Mouse (Mus musculus) testis, postnatal 10 days (tissue): ENCODE measurements around the gene Hagh.
A peak's percentile ranks its signal among the peaks of the same experiment; 100 is the strongest.

ENCODE experiments used
- DNase-seq: peaks from one replicate; pipeline ENCODE4 v3.0.0; 2021; ENCODE audit warnings: low spot score

The Hagh gene

GRCm38 (mm10) chr17:24839842-24840241, at the start of gene Hagh:
Gene Hagh (plus strand): TSS chr17:24840143.
- no peak for DNase-seq

- no peak for DNase-seq
Observed at GRCm38 (mm10) chr17:24792190-24792589, 47.8 kb upstream of the Hagh start.

DNA sequence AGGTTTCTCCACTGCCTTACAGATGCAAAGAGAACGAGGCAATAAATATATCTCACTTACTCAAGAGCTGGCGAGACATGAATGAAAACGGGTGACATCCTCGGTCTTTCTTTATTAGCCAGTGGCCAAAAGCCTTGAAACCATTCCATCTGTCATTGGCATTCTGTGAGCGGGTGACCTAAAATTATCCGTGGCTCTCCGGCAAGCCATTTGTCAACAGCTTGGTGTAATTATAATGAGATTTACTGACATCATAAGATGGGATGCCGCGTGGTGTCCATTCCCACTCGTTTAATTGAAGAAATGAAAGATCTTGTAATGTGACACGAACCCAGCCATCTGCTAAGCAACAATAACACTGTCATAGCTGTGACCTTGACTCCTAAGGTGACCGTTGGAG, 45.2 kb upstream of the Hagh start:
- DNase-seq, result no peak

DNA sequence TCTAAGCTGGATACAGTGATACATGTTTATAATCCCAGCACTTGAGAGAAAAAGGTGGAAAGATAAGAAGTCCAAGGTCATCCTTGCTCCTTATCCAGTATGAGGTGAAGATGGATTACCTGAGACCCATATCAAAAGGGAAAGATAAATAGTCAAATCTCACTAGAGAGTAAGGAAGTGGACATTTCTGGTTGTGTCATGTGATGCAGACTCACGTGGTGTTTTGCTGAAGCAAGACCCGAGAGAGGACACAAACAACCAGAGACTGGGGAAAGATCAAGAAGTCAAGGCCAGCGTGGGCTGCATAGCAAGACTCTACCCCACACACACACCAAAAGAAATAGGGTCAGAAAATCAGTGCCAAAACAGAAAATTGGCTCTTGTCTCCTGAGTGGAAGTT, 43.0 kb upstream of the Hagh start:
- no peak for DNase-seq

GRCm38 (mm10) chr17:24798229-24798628, 41.7 kb upstream of the Hagh start:
- DNase-seq, result no peak

GRCm38 (mm10) chr17:24799476-24799875, 40.5 kb upstream of the Hagh start:
- DNase-seq, result no peak

DNA sequence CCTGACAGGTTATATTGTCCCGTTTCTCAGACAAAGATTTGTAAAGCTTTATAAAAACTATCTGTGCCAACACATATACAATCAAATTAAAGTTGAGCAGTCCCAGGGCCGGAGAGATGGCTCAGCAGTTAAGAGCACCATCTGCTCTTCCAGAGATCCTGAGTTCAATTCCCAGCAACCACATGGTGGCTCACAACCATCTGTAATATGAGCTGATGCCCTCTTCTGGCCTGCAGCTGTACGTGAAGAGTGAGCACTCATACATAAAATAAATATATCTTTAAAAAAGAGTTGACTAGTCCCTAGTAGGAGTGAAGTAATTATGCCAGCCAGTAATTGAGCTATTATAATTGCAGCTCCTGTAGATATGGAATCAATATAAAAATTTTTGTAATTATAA, 39.4 kb upstream of the Hagh start:
- DNase-seq, result no peak

DNA sequence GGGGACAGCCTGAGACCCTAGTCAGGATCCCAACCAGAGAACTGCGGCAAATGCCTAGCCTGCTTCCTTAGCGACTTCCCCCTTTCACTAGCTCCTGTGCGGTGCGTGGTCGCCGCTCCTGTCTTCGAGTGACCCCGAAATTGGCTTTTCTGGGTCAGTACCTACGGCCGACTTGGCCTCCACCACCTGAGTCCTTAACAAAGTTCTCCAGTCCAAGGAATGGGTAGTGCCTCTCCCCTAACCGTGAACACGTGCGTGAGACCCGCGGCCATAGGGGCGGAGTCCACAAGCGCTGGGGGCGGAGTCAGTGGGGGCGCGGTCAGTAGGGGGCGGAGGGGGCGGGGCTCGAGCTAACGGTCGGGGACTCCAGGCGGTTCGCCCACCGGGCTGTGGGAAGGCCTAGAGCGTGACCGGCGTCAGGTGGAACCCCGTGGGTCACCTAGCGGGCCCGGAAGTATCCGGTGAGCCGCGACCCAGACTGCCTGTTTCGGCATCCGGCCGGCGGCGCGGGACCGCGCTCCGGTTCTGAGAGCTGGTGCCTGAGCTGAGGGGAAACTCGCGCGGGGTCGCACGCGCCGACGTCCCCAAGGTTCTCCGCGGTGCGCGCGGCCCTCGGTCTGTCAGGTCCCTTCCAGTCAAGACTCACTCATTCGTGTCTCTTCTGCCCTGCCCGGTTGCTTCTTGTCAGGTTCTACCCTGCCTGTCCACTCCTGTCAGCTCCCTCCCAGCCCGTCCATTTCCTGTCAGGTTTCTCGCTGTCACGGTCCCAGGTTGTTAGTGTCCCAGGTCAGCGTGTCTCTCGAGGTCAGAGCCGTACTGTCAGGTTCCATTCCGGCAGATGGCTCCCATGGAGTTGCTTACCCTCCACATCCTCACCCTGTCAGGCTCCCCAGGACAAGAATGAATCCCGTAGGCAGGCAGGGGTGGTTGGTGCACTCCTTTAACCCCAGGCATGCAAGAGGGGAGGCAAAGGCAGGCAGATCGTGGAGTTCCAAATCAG, 35.7 kb upstream of the Hagh start, which contains the start of gene Meiob:
Meiob (plus strand) TSS at position 338 of the 1,000 bp plus-strand sequence.
- peak; percentile 91 for DNase-seq

GRCm38 (mm10) chr17:24811211-24811610, 28.7 kb upstream of the Hagh start:
- DNase-seq, result no peak

- no peak for DNase-seq
Observed at GRCm38 (mm10) chr17:24812215-24812614, 27.7 kb upstream of the Hagh start.

DNA sequence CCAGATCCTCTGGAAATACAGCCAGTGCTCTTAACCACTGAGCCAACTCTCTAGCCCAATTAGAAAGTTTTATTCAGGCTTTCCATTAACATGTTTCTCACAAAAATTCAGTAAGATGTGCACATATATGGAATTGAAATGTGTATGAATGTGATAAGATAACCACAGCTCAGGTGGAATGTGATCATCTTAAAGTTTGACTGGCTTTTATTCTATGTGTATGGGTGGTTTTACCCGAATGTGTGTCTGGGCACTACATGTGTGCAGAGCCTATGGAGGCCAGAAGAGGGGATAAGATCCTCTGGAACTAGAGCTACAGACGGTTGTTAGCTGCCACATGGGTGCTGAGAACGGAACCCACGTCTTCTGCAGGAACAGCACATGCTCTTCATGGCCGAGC, 24.7 kb upstream of the Hagh start:
- DNase-seq, result no peak

DNA sequence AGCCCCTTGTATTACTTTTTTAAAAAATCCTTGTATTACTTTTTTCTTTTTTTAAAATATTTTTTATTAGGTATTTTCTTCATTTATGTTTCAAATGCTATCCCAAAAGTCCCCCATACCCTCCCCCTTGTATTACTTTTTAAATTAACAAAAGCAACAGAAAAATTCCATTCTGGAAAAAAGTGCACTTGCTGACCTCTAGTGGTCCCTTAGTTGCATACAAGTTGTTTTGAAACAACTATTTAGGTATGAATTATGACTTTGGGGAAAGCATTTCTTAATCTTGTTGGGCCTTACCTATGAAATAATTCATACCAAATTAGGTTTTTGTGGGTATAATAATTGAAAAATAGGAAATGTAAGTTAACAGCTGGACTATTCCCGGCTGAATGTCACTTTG, 22.4 kb upstream of the Hagh start:
- no peak for DNase-seq

DNA sequence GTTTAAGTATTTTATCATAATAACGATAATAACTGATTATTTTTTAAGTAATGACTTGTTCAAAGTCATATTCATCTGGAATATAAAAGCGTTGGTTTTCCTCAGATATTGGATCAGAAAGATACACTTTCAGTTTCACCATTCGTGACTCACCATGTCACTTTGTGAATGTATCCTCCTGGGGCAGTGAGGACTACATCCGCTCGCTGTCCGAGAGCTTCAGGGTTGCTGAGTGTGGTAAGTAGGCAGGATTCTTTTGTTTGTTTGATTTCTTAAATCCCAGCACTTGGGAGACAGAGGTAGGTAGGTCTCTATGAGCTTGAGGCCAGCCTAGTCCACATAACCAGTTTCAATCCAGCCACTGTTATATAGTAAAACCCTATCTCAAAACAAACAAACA, 21.8 kb upstream of the Hagh start:
- no peak for DNase-seq

GRCm38 (mm10) chr17:24819469-24819868, 20.5 kb upstream of the Hagh start:
- no peak for DNase-seq

DNA sequence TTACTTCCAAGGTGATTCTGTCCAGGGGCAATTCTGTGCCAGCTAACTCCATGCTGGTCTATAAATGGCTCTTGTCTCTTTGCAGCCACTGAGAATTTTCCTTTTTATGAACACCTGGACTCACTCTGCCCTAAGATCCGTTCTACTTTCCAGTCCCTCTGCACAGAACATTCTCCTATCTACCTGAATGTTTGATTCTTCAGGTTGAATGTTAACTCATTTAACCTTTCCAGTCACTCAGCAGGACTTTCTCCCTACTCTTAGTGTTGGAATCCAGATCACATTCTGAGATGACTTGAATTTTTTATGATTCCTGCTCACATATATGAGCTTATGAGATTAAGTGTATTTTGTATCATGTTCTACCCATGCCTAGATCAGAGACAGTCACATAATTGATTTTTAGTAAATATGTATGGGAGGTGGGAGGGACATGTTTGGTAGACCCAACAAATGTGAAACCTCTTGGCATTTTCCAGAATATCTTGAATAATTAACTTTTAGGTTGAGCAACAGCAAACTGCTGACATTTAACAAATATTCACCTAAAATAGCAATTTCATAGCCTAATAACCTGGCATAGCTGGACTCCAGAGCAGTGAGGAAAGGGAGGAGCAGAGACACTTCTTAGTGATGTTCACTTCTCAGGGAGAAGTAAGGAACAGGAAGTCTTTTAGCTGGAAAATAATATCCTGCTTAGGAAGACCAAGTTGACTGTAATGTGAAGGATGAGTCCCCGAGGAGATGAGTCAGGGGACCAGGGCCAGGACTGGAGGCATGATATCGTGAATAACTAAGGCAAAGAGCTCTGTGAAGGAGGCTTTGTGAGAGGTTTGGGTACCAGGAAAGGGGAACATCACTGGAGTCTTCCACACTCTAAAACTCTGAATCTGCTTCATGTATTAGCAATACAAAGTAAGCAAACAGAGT, 18.3 kb upstream of the Hagh start:
- DNase-seq, result no peak

DNA sequence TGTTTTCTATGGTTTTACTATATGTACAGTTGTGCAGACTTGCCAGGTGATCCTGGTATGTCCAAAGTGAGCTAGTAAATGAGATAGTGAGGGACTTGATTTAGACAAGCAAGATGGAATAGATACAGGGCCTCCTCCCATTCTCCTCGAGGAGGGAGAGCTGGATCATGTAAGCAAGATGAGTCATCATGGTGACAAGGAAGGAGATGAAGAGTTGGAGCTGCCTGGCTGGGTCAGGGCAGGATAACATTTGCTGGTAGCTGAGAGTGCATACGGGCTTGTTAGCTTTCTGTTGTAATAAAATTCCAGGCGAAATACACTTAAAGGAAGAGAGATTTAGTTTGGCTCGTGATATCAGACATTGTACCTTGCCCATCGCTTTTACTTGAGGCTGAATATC, 398 bp downstream of the Hagh start:
- DNase-seq, result no peak

GRCm38 (mm10) chr17:24841133-24841532, 1.2 kb downstream of the Hagh start:
- no peak for DNase-seq

DNA sequence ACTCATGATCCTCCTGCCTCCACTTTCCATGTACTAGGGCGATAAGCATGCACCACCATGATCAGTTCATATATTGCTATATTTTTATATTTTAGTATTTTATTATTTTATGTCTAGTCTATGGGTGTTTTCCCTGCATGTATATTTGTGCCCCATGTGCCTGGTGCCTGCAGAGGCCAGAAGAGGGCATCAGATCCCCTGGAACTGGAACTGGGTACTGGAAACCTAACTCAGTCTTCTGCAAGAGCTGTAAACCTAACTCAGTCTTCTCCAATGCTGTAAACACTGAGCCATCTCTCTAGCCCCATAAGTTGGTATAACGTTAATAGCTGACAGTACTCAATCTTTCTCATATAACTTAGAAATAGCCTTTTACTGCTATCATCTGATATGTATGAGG, 2.7 kb downstream of the Hagh start:
- no peak for DNase-seq

GRCm38 (mm10) chr17:24844525-24844924, 4.6 kb downstream of the Hagh start:
- no peak for DNase-seq

- no peak for DNase-seq
Observed at GRCm38 (mm10) chr17:24847386-24847785, 7.4 kb downstream of the Hagh start.

DNA sequence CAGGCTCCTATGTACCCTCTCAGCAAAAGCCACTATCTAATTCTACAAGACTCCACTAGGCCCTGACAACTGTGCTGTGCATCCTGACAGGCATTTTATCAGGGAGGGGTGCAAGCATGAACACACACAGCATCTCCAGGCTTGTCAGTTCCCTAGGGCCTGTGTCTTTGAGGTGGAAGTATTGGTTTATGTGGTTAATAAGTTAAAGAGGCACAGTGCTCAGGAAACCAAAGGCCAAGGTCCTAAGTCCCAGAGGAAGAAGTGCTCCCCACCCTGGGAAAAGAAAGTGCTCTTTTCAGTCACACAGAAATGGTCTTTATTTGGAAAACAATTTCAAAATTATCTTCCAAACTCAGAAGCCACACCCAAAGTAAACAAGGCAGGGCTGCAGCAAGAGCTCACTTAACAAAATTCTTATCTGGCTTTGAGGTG, 8.7 kb downstream of the Hagh start:
- no peak for DNase-seq

DNA sequence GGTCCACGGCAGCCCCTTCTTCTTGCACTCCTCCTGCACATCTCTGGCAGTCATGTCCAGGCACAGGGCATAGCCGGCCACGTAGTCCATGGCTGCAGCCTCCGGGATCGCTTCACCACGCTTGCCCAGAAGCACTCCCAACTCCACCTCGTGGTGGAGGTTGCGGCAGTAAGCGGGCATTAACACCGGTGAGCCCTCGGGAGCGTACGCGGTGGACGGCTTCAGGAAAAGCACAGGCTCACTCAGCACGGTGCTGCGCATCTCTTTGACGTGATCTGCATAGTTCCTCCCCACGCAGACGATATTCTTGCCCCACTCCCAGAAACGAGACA, 9.8 kb downstream of the Hagh start:
- no peak for DNase-seq
